Mouse (Mus musculus) heart, adult 2 months (tissue): Measurements from ENCODE around the gene Kmt2c. TPM values are rescaled to one million over a fixed set of nuclear protein-coding genes. Genes with fewer than 3 reads are reported as not detected.

ENCODE experiments used
- DNase-seq, 2 experiments: peaks; one replicate each; pipeline ENCODE4 v3.0.0; 2021
- H3K27ac ChIP-seq: fragments of 200-600 bp; 2 replicates; pipeline ENCODE4 v1.8.1; 2022
- H3K27me3 ChIP-seq: fragments of 200-500 bp; 2 replicates; pipeline ENCODE4 v1.6.1; 2012; ENCODE audit warnings: mild to moderate bottlenecking, low read length, inconsistent platforms, mixed read lengths; ENCODE audit not compliant: control insufficient read depth, insufficient read depth
- H3K36me3 ChIP-seq: fragments of 200-500 bp; 2 replicates; pipeline ENCODE4 v1.6.1; 2012; ENCODE audit warnings: low read length, inconsistent platforms; ENCODE audit not compliant: control insufficient read depth, insufficient read depth
- H3K4me1 ChIP-seq: fragments of 200-500 bp; 2 replicates; pipeline ENCODE4 v1.6.1; 2011; ENCODE audit warnings: low read length; ENCODE audit not compliant: control insufficient read depth, insufficient read depth
- H3K4me3 ChIP-seq: fragments of 200-600 bp; 2 replicates; pipeline ENCODE4 v1.8.1; 2022
- H3K79me2 ChIP-seq: fragments of 200-500 bp; replicated peaks from 2 replicates; pipeline ENCODE4 v1.6.1; 2012; ENCODE audit warnings: mild to moderate bottlenecking, inconsistent platforms, low read length, moderate library complexity, mixed read lengths; ENCODE audit not compliant: control insufficient read depth, insufficient read depth
- H3K9ac ChIP-seq: fragments of 200-500 bp; 2 replicates; pipeline ENCODE4 v1.6.1; 2012; ENCODE audit warnings: low read depth, mild to moderate bottlenecking, control low read depth, inconsistent platforms, low read length, mixed read lengths
- CTCF ChIP-seq: fragments of 200-600 bp; IDR thresholded peaks from 2 replicates; pipeline ENCODE4 v1.8.1; 2022; ENCODE audit warnings: antibody characterized with exemption, mild to moderate bottlenecking, moderate library complexity
- EP300 ChIP-seq: fragments of 200-500 bp; IDR thresholded peaks from 2 replicates; pipeline ENCODE4 v1.6.1; 2011; ENCODE audit warnings: low read depth, low read length, control low read depth; ENCODE audit not compliant: insufficient read depth
- POLR2A ChIP-seq: fragments of 200-500 bp; IDR thresholded peaks from 2 replicates; pipeline ENCODE4 v1.6.1; 2011; ENCODE audit warnings: mild to moderate bottlenecking, low read depth, low read length, control low read depth; ENCODE audit not compliant: insufficient read depth
- WGBS: fragments of 180-500 bp; shearing (Covaris S2); methylation state at CpG from one replicate; pipeline ENCODE4 v1.1.7; 2018; 5-methylcytosine and 5-hydroxymethylcytosine counted together
- intact Hi-C: fragments of 180-260 bp; cut with DNase I; formaldehyde crosslinking; loops from one replicate; pipeline ENCODE4 v1.15.1; 2025
- polyA plus RNA-seq: library from polyadenylated mRNA; depleted of rRNA; stranded (reverse); fragments of >200 nt; gene quantifications from 2 replicates; pipeline ENCODE4 v1.2.3, GENCODE M21; 2012
- total RNA-seq, 2 experiments: library from RNA; stranded (reverse); gene quantifications; 2 replicates each; pipeline ENCODE4 v1.2.3; 2021

The Kmt2c gene
- total and polyA plus RNA-seq, 3 experiments = 11.6 to 44.0 (median 43.0) TPM

- H3K4me3 ChIP-seq = no peak overlapping the region
- H3K4me1 ChIP-seq = no peaks in the 10 kb centered on the region
- no peak overlapping the region for H3K27ac ChIP-seq
- H3K27me3 ChIP-seq = no peaks in the 10 kb centered on the region
- 71% methylated on average over 5 of the region's 5 CpGs for WGBS
- intact Hi-C loops = no loop called here
- DNase-seq = no peak
- H3K36me3 ChIP-seq = no peaks in the 10 kb centered on the region; the same call in 1 of the 2 replicates
- TF ChIP-seq CTCF (no peak), POLR2A (no peak), EP300 (no peak)
- H3K79me2 ChIP-seq = no peaks in the 10 kb centered on the region
- no peak overlapping the region for H3K9ac ChIP-seq
These were observed 7.5 kb upstream of the Kmt2c start for GRCm38 (mm10) chr5:25506041-25506440.

- TF ChIP-seq POLR2A = no peak
- TF ChIP-seq EP300 = no peak
- TF ChIP-seq CTCF = no peak
- peak overlapping the region; percentile 99; the same call in 1 of the 2 replicates for H3K27ac ChIP-seq
- H3K27me3 ChIP-seq = no peaks in the 10 kb centered on the region
- H3K4me1 ChIP-seq = peaks cover 2% of the 10 kb centered on the region
- no peaks in the 10 kb centered on the region for H3K79me2 ChIP-seq
- H3K36me3 ChIP-seq = peaks cover 2% of the 10 kb centered on the region
- H3K9ac ChIP-seq = no peak overlapping the region
- 83% methylated on average over 7 of the region's 7 CpGs for WGBS
- H3K4me3 ChIP-seq = no peak overlapping the region
- DNase-seq = no peak
- intact Hi-C loops = no loop called here
These were observed 2.1 kb upstream of the Kmt2c start for GRCm38 (mm10) chr5:25500686-25501085.

- under 1% methylated on average over 75 of the region's 90 CpGs for WGBS
- Histone ChIP-seq H3K79me2 (peaks cover 2% of the 10 kb centered on the region; the same call in 1 of the 2 replicates), H3K9ac (peak overlapping the region; percentile 88), H3K4me1 (peaks cover 2% of the 10 kb centered on the region), H3K27me3 (no peaks in the 10 kb centered on the region), H3K27ac (peak overlapping the region; percentile 99), H3K4me3 (peak overlapping the region; percentile 72), H3K36me3 (peaks cover 3% of the 10 kb centered on the region)
- peak; percentile 99 for DNase-seq
- intact Hi-C loops = loop anchor here (1.0 to 5.0 kb wide), 4 partner anchors 30 to 208 kb away; partner anchors contain the start of gene Xrcc2
- TF ChIP-seq CTCF (peak; percentile 15; the same call in 1 of the 2 replicates), POLR2A (no peak; the same call in 1 of the 2 replicates), EP300 (no peak)
These were observed 1.1 kb upstream of the Kmt2c start for GRCm38 (mm10) chr5:25499423-25500398.

GRCm38 (mm10) chr5:25498821-25499422 lies 339 bp upstream of the Kmt2c start:
- peaks cover 4% of the 10 kb centered on the region; the same call in 1 of the 2 replicates for H3K79me2 ChIP-seq
- H3K36me3 ChIP-seq = peaks cover 5% of the 10 kb centered on the region
- TF ChIP-seq CTCF (no peak), POLR2A (peak; percentile 50), EP300 (0 out of 2 replicates have a peak, but pooled peaks have one; percentile 23)
- intact Hi-C loops = loop anchor here (1.0 to 5.0 kb wide), 4 partner anchors 30 to 208 kb away; partner anchors contain the start of gene Xrcc2
- peaks cover 2% of the 10 kb centered on the region for H3K4me1 ChIP-seq
- peak; percentile 87 to 88 for DNase-seq
- H3K4me3 ChIP-seq = peak overlapping the region; percentile 72
- peak overlapping the region; percentile 99 for H3K27ac ChIP-seq
- WGBS = 3% methylated on average over 66 of the region's 87 CpGs
- no peaks in the 10 kb centered on the region for H3K27me3 ChIP-seq
- peak overlapping the region; percentile 83 for H3K9ac ChIP-seq

GRCm38 (mm10) chr5:25497720-25498345 lies 750 bp downstream of the Kmt2c start:
- Histone ChIP-seq H3K36me3 (peaks cover 8% of the 10 kb centered on the region), H3K27ac (peak overlapping the region; percentile 97), H3K4me1 (peaks cover 2% of the 10 kb centered on the region), H3K4me3 (peak overlapping the region; percentile 93), H3K9ac (peak overlapping the region; percentile 100), H3K79me2 (peaks cover 4% of the 10 kb centered on the region; the same call in 1 of the 2 replicates), H3K27me3 (no peaks in the 10 kb centered on the region)
- under 1% methylated on average over 78 of the region's 78 CpGs for WGBS
- peak; percentile 79 to 80 for DNase-seq
- intact Hi-C loops = loop anchor here (5.0 kb wide), 3 partner anchors 61 to 209 kb away; partner anchors contain the start of gene Xrcc2
- TF ChIP-seq EP300 = no peak
- TF ChIP-seq CTCF = no peak
- no peak for TF ChIP-seq POLR2A
